Mouse (Mus musculus): Measurements from ENCODE around the gene Slc6a12. TPM values are rescaled to one million over a fixed set of nuclear protein-coding genes. Genes with fewer than 3 reads are reported as not detected.

The Slc6a12 gene
- polyA plus RNA-seq, 1 experiment = not detected

GRCm38 (mm10) chr6:121385397-121385796 is 42.5 kb downstream of the Slc6a12 start:
- no peaks in the 10 kb centered on the region for H3K36me3 ChIP-seq (ENCODE audit: control insufficient read depth, insufficient read depth)
- no peak for TF ChIP-seq TCF12 (IDR thresholded peaks at IDR 0.05; ENCODE audit: insufficient read depth, poor library complexity, severe bottlenecking)
- no peak for TF ChIP-seq REST (IDR thresholded peaks at IDR 0.05; ENCODE audit: insufficient read depth, insufficient read length)
- no peak overlapping the region for H3K4me2 ChIP-seq (ENCODE audit: low read depth)
- no peaks in the 10 kb centered on the region for H3K79me2 ChIP-seq (ENCODE audit: control insufficient read depth, insufficient read depth)
- no peaks in the 10 kb centered on the region for H3K27me3 ChIP-seq (ENCODE audit: control insufficient read depth, insufficient read depth, insufficient read length)
- H3K4me3 ChIP-seq = no peak overlapping the region
- H3ac ChIP-seq (ENCODE audit: control insufficient read depth, insufficient read length) = no peak overlapping the region

GRCm38 (mm10) chr6:121392610-121393252 is 49.9 kb downstream of the Slc6a12 start:
- Histone ChIP-seq H3K4me2 (ENCODE audit: low read depth) (no peak overlapping the region), H3K36me3 (ENCODE audit: control insufficient read depth, insufficient read depth) (no peaks in the 10 kb centered on the region), H3ac (ENCODE audit: control insufficient read depth, insufficient read length) (no peak overlapping the region), H3K79me2 (ENCODE audit: control insufficient read depth, insufficient read depth) (no peaks in the 10 kb centered on the region), H3K4me3 (no peak overlapping the region), H3K27me3 (ENCODE audit: control insufficient read depth, insufficient read depth, insufficient read length) (no peaks in the 10 kb centered on the region)
- TF ChIP-seq USF1 (IDR thresholded peaks at IDR 0.05; ENCODE audit: low read depth) (no peak), TCF12 (IDR thresholded peaks at IDR 0.05; ENCODE audit: insufficient read depth, poor library complexity, severe bottlenecking) (no peak), TCF3 (IDR thresholded peaks at IDR 0.05; ENCODE audit: insufficient read length, low read depth) (no peak), MYOG (IDR thresholded peaks at IDR 0.05; ENCODE audit: control insufficient read depth in 1 of 3, insufficient read depth in 1 of 3, insufficient read length in 2 of 3, low read depth in 2 of 3) (no peak), POLR2A (IDR thresholded peaks at IDR 0.05; ENCODE audit: insufficient read length, low read depth) (no peak), SRF (IDR thresholded peaks at IDR 0.05; ENCODE audit: control insufficient read depth, insufficient read length, low read depth) (no peak), MYOD1 (IDR thresholded peaks at IDR 0.05; ENCODE audit: control insufficient read depth in 1 of 3, insufficient read length in 2 of 3, low read depth in 2 of 3) (no peak), MAX (IDR thresholded peaks at IDR 0.05; ENCODE audit: low read depth) (no peak), REST (IDR thresholded peaks at IDR 0.05; ENCODE audit: insufficient read depth, insufficient read length) (no peak), CEBPB (IDR thresholded peaks at IDR 0.05; ENCODE audit: insufficient read depth, poor library complexity, severe bottlenecking) (no peak), POLR2AphosphoS2 (IDR thresholded peaks at IDR 0.05; ENCODE audit: insufficient read length, low read depth) (no peak), E2F4 (IDR thresholded peaks at IDR 0.05; ENCODE audit: insufficient read depth) (no peak)

DNA sequence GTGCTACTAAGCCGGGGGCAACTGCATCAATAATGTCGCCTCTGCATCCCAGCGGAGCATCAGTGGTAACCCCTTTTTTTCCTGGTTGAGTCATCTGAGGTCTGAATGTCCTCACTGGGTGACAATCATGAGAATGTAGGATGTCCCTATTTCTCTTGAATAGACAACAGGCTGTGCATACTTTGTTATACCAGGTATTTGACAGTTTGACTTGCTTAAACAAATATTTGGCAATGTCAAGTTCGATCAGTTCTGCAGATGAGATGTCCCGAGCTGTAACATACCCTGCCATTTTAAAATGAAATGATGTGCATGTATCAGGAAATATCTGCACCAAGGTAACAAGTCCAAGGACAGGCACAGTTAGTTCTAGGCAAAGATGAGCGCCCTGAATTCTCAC is 58.3 kb downstream of the Slc6a12 start:
- TF ChIP-seq SRF (IDR thresholded peaks at IDR 0.05; ENCODE audit: control insufficient read depth, insufficient read length, low read depth) = no peak
- TF ChIP-seq REST (IDR thresholded peaks at IDR 0.05; ENCODE audit: insufficient read depth, insufficient read length) = no peak
- no peak for TF ChIP-seq TCF12 (IDR thresholded peaks at IDR 0.05; ENCODE audit: insufficient read depth, poor library complexity, severe bottlenecking)
- TF ChIP-seq MYOD1 (IDR thresholded peaks at IDR 0.05; ENCODE audit: control insufficient read depth in 1 of 3, insufficient read length in 2 of 3, low read depth in 2 of 3) = no peak
- H3K4me3 ChIP-seq = no peak overlapping the region
- H3K36me3 ChIP-seq (ENCODE audit: control insufficient read depth, insufficient read depth) = no peaks in the 10 kb centered on the region
- H3ac ChIP-seq (ENCODE audit: control insufficient read depth, insufficient read length) = no peak overlapping the region
- H3K4me2 ChIP-seq (ENCODE audit: low read depth) = no peak overlapping the region
- H3K79me2 ChIP-seq (ENCODE audit: control insufficient read depth, insufficient read depth) = no peaks in the 10 kb centered on the region
- H3K27me3 ChIP-seq (ENCODE audit: control insufficient read depth, insufficient read depth, insufficient read length) = no peaks in the 10 kb centered on the region

DNA sequence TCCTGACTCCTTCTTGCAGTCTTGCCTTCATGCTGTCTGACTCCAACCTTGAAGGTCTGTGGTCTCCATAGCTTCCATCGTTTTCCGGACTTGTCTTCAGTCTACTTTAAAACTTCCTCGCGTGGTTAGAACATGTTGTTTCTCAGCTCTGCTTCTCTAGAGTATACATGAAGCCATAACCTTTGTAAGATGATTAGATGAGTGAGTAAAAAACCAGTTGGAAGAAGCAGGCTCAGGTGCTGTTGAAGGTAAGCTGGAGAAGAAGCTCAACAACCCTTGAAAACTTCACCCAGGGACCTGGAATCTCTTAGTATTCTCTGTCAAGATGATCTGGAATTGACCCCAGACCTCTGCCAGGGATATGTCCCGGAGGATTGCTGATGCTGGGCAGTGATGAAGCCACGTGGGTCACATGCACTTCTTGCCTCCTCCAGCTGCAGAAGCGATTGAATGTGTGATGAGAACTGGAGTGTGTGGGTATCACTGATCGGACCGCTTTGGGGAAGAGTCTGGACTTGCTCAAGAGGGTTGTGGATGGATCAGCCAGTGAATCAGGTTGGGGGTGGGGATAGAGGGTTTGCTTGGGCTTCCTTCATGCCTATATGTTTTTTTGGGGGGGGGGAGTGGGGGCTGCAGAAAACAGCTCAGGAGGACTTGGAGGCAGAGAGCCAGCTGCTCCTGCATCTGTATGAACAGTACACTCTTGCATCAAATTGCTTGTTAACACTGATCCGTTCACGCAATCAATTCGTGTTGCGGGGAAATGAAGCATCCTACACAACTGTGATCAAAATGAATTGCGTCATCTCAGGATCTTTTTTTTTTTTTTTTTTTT is 59.2 kb downstream of the Slc6a12 start:
- Histone ChIP-seq H3K79me2 (ENCODE audit: control insufficient read depth, insufficient read depth) (no peaks in the 10 kb centered on the region), H3K27me3 (ENCODE audit: control insufficient read depth, insufficient read depth, insufficient read length) (no peaks in the 10 kb centered on the region), H3K36me3 (ENCODE audit: control insufficient read depth, insufficient read depth) (no peaks in the 10 kb centered on the region), H3K4me2 (ENCODE audit: low read depth) (no peak overlapping the region), H3ac (ENCODE audit: control insufficient read depth, insufficient read length) (no peak overlapping the region), H3K4me3 (no peak overlapping the region)
- TF ChIP-seq MYOD1 (IDR thresholded peaks at IDR 0.05; ENCODE audit: control insufficient read depth in 1 of 3, insufficient read length in 2 of 3, low read depth in 2 of 3) = no peak
- TF ChIP-seq USF1 (IDR thresholded peaks at IDR 0.05; ENCODE audit: low read depth) = no peak
- no peak for TF ChIP-seq TCF3 (IDR thresholded peaks at IDR 0.05; ENCODE audit: insufficient read length, low read depth)
- no peak for TF ChIP-seq MAX (IDR thresholded peaks at IDR 0.05; ENCODE audit: low read depth)
- TF ChIP-seq MYOG (IDR thresholded peaks at IDR 0.05; ENCODE audit: control insufficient read depth in 1 of 3, insufficient read depth in 1 of 3, insufficient read length in 2 of 3, low read depth in 2 of 3) = no peak
- TF ChIP-seq POLR2AphosphoS2 (IDR thresholded peaks at IDR 0.05; ENCODE audit: insufficient read length, low read depth) = no peak
- TF ChIP-seq CEBPB (IDR thresholded peaks at IDR 0.05; ENCODE audit: insufficient read depth, poor library complexity, severe bottlenecking) = no peak
- no peak for TF ChIP-seq TCF12 (IDR thresholded peaks at IDR 0.05; ENCODE audit: insufficient read depth, poor library complexity, severe bottlenecking)

DNA sequence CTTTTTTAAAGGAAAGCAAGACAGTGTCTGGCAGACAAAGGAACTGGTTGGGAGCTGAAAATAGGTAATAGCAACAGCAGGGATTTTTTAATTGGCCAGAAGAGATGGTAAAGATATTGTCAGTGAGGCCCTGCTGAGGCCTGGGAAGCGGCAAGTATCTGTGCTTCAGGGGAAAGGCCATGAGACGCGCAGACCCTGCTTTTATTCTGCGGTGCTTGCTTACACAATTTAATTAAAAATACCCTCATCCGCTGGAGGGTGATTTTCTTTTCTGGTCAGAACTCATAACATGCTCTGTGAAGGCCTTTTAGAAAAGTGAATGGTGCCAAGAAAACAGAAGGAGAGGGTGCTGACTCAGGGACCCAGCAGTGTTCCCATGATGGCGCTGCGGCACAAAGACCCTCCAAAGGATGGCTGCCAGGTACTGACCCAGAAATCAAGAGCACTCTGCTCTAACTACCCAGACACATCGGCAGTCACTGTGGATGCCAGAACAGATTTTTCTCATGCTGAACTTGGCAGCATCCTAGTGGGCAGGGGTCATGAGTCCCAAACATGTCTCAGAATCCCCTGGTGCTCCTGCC is 59.9 kb downstream of the Slc6a12 start:
- H3K79me2 ChIP-seq (ENCODE audit: control insufficient read depth, insufficient read depth) = no peaks in the 10 kb centered on the region
- H3K36me3 ChIP-seq (ENCODE audit: control insufficient read depth, insufficient read depth) = no peaks in the 10 kb centered on the region
- no peak for TF ChIP-seq USF1 (IDR thresholded peaks at IDR 0.05; ENCODE audit: low read depth)
- no peak for TF ChIP-seq CEBPB (IDR thresholded peaks at IDR 0.05; ENCODE audit: insufficient read depth, poor library complexity, severe bottlenecking)
- TF ChIP-seq POLR2A (IDR thresholded peaks at IDR 0.05; ENCODE audit: insufficient read length, low read depth) = no peak
- TF ChIP-seq E2F4 (IDR thresholded peaks at IDR 0.05; ENCODE audit: insufficient read depth) = no peak
- TF ChIP-seq MYOG (IDR thresholded peaks at IDR 0.05; ENCODE audit: control insufficient read depth in 1 of 3, insufficient read depth in 1 of 3, insufficient read length in 2 of 3, low read depth in 2 of 3) = no peak
- TF ChIP-seq MYOD1 (IDR thresholded peaks at IDR 0.05; ENCODE audit: control insufficient read depth in 1 of 3, insufficient read length in 2 of 3, low read depth in 2 of 3) = no peak
- no peak for TF ChIP-seq SRF (IDR thresholded peaks at IDR 0.05; ENCODE audit: control insufficient read depth, insufficient read length, low read depth)
- no peak for TF ChIP-seq POLR2AphosphoS2 (IDR thresholded peaks at IDR 0.05; ENCODE audit: insufficient read length, low read depth)
- TF ChIP-seq REST (IDR thresholded peaks at IDR 0.05; ENCODE audit: insufficient read depth, insufficient read length) = no peak
- no peak for TF ChIP-seq TCF12 (IDR thresholded peaks at IDR 0.05; ENCODE audit: insufficient read depth, poor library complexity, severe bottlenecking)
- no peak for TF ChIP-seq TCF3 (IDR thresholded peaks at IDR 0.05; ENCODE audit: insufficient read length, low read depth)
- H3K4me3 ChIP-seq = no peak overlapping the region
- no peaks in the 10 kb centered on the region for H3K27me3 ChIP-seq (ENCODE audit: control insufficient read depth, insufficient read depth, insufficient read length)
- H3ac ChIP-seq (ENCODE audit: control insufficient read depth, insufficient read length) = no peak overlapping the region
- H3K4me2 ChIP-seq (ENCODE audit: low read depth) = no peak overlapping the region
